Comparison of ENCODE assay signal across 9 mouse cellular contexts in the genomic region with DNA sequence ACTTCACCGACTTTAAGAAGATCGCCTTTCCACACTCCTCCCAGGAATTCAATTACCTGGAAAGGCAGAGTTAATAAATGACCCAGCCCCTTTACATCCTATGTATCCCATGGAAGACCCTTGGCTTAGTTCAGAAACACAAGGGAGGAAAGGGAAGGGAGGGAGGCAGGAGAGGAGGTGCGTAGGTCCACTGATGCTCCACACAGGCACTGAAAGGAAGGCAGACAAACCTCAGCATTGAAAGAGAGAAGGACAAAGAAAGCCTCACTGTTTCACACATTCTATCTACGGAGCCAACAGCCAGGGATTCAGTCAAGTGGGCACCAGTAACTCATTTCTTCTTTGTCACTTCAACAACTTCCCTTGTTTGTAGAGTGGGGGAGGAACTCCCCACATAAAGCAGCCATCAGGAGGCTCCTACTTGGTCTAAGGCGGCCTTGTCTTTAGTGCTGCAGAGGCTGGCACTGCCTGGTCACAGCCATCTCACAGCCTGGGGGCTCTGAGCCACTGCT.
DNase-seq lines count a peak whose midpoint lies in the region; ATAC-seq and TF ChIP-seq lines count a peak whose summit lies in the region.
"Had no signal": no experiment of that assay in that cellular context is flagged by ENCODE, and none has a peak within 500 bp of the region (broad histone marks: within the 10 kb centered on the region; RNA-seq: fewer than 3 reads in every experiment).

No protein-coding gene starts in this region.

- intact Hi-C loops in gastrocnemius, adult 2 months (cut with DNase I), result loop anchor here (5.0 kb wide), 1 partner anchor 53 kb away; no protein-coding TSS in a partner anchor
- intact Hi-C loops in gastrocnemius, postnatal 36 days (cut with DNase I), result loop anchor here (10.0 kb wide), 1 partner anchor 56 kb away; no protein-coding TSS in a partner anchor
- intact Hi-C loops in left cerebral cortex, postnatal 14 days (cut with DNase I), result no loop called here

- H3K27ac ChIP-seq in gastrocnemius, adult 2 months, result peak overlapping the region; percentile 43
- H3K27ac ChIP-seq in neural tube, embryonic 11.5 days (ENCODE audit: low read depth, low read length), result no peak overlapping the region
- no peak overlapping the region for H3K27ac ChIP-seq in heart, embryonic 12.5 days (ENCODE audit: poor library complexity, severe bottlenecking)
- H3K27ac ChIP-seq: stomach, postnatal 0 days had no signal

- H3K4me2 ChIP-seq in neural tube, embryonic 11.5 days (ENCODE audit: low read depth), result no peak overlapping the region
- H3K4me2 ChIP-seq in heart, embryonic 12.5 days, result no peak overlapping the region

- no peak for TF ChIP-seq CTCF in gastrocnemius, adult 2 months (IDR thresholded peaks at IDR 0.05)

- no peak for DNase-seq in gastrocnemius, adult 2 months
- no peak for DNase-seq in gastrocnemius, postnatal 36 days
- peak; percentile 13 for DNase-seq in neural tube, embryonic 11.5 days (ENCODE audit: low spot score)
- no peak for DNase-seq in neural tube, embryonic 10.5 days (ENCODE audit: extremely low spot score, low spot score)
- DNase-seq in left cerebral cortex, postnatal 14 days (ENCODE audit: low spot score in 2 of 2), result peak; percentile 24 to 61
- DNase-seq in yolk sac, embryonic 10.5 days (ENCODE audit: low spot score), result peak; percentile 73
- DNase-seq in ovary, adult 18-20 months (ENCODE audit: low spot score), result no peak

- H3K27me3 ChIP-seq in neural tube, embryonic 11.5 days (ENCODE audit: control insufficient read depth, insufficient read depth, low read length), result no peaks in the 10 kb centered on the region
- H3K27me3 ChIP-seq in heart, embryonic 12.5 days (replicated peaks), result no peaks in the 10 kb centered on the region

- no peak overlapping the region for H3K9ac ChIP-seq in neural tube, embryonic 11.5 days (ENCODE audit: low read length)
- H3K9ac ChIP-seq in heart, embryonic 12.5 days, result no peak overlapping the region

- no peak overlapping the region for H3K4me3 ChIP-seq in gastrocnemius, adult 2 months
- H3K4me3 ChIP-seq in neural tube, embryonic 11.5 days (ENCODE audit: low read depth, low read length), result no peak overlapping the region
- no peak overlapping the region for H3K4me3 ChIP-seq in heart, embryonic 12.5 days

- no peaks in the 10 kb centered on the region for H3K9me3 ChIP-seq in neural tube, embryonic 11.5 days (ENCODE audit: control insufficient read depth, low read length)
- H3K9me3 ChIP-seq in heart, embryonic 12.5 days (replicated peaks), result 0 out of 2 replicates have a peak, but pooled peaks cover 4% of the 10 kb centered on the region

- peak; percentile 48; the same call in 1 of the 2 replicates for ATAC-seq in neural tube, embryonic 11.5 days (ENCODE audit: insufficient read depth, low FRiP score, low TSS enrichment)
- no peak for ATAC-seq in heart, embryonic 12.5 days (ENCODE audit: insufficient number of reproducible peaks, low FRiP score)

- 47% methylated on average over 5 of the region's 5 CpGs for WGBS in neural tube, embryonic 11.5 days
- 77% methylated on average over 5 of the region's 5 CpGs for WGBS in heart, embryonic 12.5 days

- H3K36me3 ChIP-seq in neural tube, embryonic 11.5 days (ENCODE audit: control insufficient read depth, insufficient read depth, low read length), result no peaks in the 10 kb centered on the region
- peaks cover 8% of the 10 kb centered on the region; the same call in 1 of the 2 replicates for H3K36me3 ChIP-seq in heart, embryonic 12.5 days

- H3K4me1 ChIP-seq in neural tube, embryonic 11.5 days (ENCODE audit: control insufficient read depth, insufficient read depth, low read length), result peaks cover 5% of the 10 kb centered on the region; the same call in 1 of the 2 replicates
- H3K4me1 ChIP-seq in heart, embryonic 12.5 days (replicated peaks), result peaks cover 21% of the 10 kb centered on the region

Comparison
In these comparisons a context has a peak if more than half of its experiments do, and no peak if none do; other contexts are left out.
1. DNase-seq: peak in neural tube, embryonic 11.5 days (single experiment), left cerebral cortex, postnatal 14 days (2 of 2) and yolk sac, embryonic 10.5 days (single experiment); none in gastrocnemius, adult 2 months (single experiment), gastrocnemius, postnatal 36 days (0 of 2), neural tube, embryonic 10.5 days (single experiment) and ovary, adult 18-20 months (single experiment).